Mouse (Mus musculus): ENCODE results near the gene Ifng. TPM values are rescaled to one million over a fixed set of nuclear protein-coding genes. Genes with fewer than 3 reads are reported as not detected.

Gene Ifng
- polyA plus RNA-seq, 1 experiment from 2014 or later: not detected

- no peaks in the 10 kb centered on the region for H3K27me3 ChIP-seq (ENCODE audit: control insufficient read depth, insufficient read depth, low read length)
- H3K9ac ChIP-seq (ENCODE audit: low read depth, low read length): no peak overlapping the region
- H3K4me2 ChIP-seq (replicated peaks; ENCODE audit: low read depth, low read length): no peak overlapping the region
- no peaks in the 10 kb centered on the region for H3K4me1 ChIP-seq (replicated peaks; ENCODE audit: control insufficient read depth, insufficient read depth, low read length)
- DNase-seq (ENCODE audit: low spot score) (no peak), ATAC-seq (ENCODE audit: low FRiP score) (no peak)
- no peaks in the 10 kb centered on the region for H3K9me3 ChIP-seq (ENCODE audit: control insufficient read depth, low read length)
- WGBS: 88% methylated on average over 6 of the region's 6 CpGs
- no peak overlapping the region for H3K27ac ChIP-seq (ENCODE audit: low read depth, low read length)
- H3K4me3 ChIP-seq (ENCODE audit: low read depth, low read length): no peak overlapping the region
- no peaks in the 10 kb centered on the region for H3K36me3 ChIP-seq (ENCODE audit: control insufficient read depth, insufficient read depth, low read length)
These were observed 2.2 kb downstream of the Ifng start for GRCm38 (mm10) chr10:118442999-118443398.

GRCm38 (mm10) chr10:118445021-118445420 lies 4.2 kb downstream of the Ifng start:
- no peaks in the 10 kb centered on the region for H3K4me1 ChIP-seq (replicated peaks; ENCODE audit: control insufficient read depth, insufficient read depth, low read length)
- no peak overlapping the region for H3K27ac ChIP-seq (ENCODE audit: low read depth, low read length)
- no peaks in the 10 kb centered on the region for H3K27me3 ChIP-seq (ENCODE audit: control insufficient read depth, insufficient read depth, low read length)
- DNase-seq (ENCODE audit: low spot score): no peak
- no peaks in the 10 kb centered on the region for H3K9me3 ChIP-seq (ENCODE audit: control insufficient read depth, low read length)
- no peak overlapping the region for H3K9ac ChIP-seq (ENCODE audit: low read depth, low read length)
- no peak overlapping the region for H3K4me3 ChIP-seq (ENCODE audit: low read depth, low read length)
- no peaks in the 10 kb centered on the region for H3K36me3 ChIP-seq (ENCODE audit: control insufficient read depth, insufficient read depth, low read length)
- no peak overlapping the region for H3K4me2 ChIP-seq (replicated peaks; ENCODE audit: low read depth, low read length)
- ATAC-seq (ENCODE audit: low FRiP score): no peak
- WGBS: 94% methylated on average over 6 of the region's 6 CpGs

- H3K27me3 ChIP-seq (ENCODE audit: control insufficient read depth, insufficient read depth, low read length): no peaks in the 10 kb centered on the region
- no peaks in the 10 kb centered on the region for H3K9me3 ChIP-seq (ENCODE audit: control insufficient read depth, low read length)
- H3K36me3 ChIP-seq (ENCODE audit: control insufficient read depth, insufficient read depth, low read length): no peaks in the 10 kb centered on the region
- H3K4me2 ChIP-seq (replicated peaks; ENCODE audit: low read depth, low read length): no peak overlapping the region
- no peaks in the 10 kb centered on the region for H3K4me1 ChIP-seq (replicated peaks; ENCODE audit: control insufficient read depth, insufficient read depth, low read length)
- ATAC-seq (ENCODE audit: low FRiP score) (no peak), DNase-seq (ENCODE audit: low spot score) (no peak)
- no peak overlapping the region for H3K27ac ChIP-seq (ENCODE audit: low read depth, low read length)
- 83% methylated on average over 8 of the region's 8 CpGs for WGBS
- no peak overlapping the region for H3K9ac ChIP-seq (ENCODE audit: low read depth, low read length)
- no peak overlapping the region for H3K4me3 ChIP-seq (ENCODE audit: low read depth, low read length)
These were observed 4.7 kb downstream of the Ifng start for GRCm38 (mm10) chr10:118445502-118445901.

- H3K4me1 ChIP-seq (replicated peaks; ENCODE audit: control insufficient read depth, insufficient read depth, low read length): no peaks in the 10 kb centered on the region
- DNase-seq (ENCODE audit: low spot score): no peak
- no peak overlapping the region for H3K27ac ChIP-seq (ENCODE audit: low read depth, low read length)
- 83% methylated on average over 14 of the region's 14 CpGs for WGBS
- ATAC-seq (ENCODE audit: low FRiP score): no peak
- no peaks in the 10 kb centered on the region for H3K9me3 ChIP-seq (ENCODE audit: control insufficient read depth, low read length)
- H3K4me2 ChIP-seq (replicated peaks; ENCODE audit: low read depth, low read length): no peak overlapping the region
- no peak overlapping the region for H3K4me3 ChIP-seq (ENCODE audit: low read depth, low read length)
- H3K9ac ChIP-seq (ENCODE audit: low read depth, low read length): no peak overlapping the region
- no peaks in the 10 kb centered on the region for H3K36me3 ChIP-seq (ENCODE audit: control insufficient read depth, insufficient read depth, low read length)
- no peaks in the 10 kb centered on the region for H3K27me3 ChIP-seq (ENCODE audit: control insufficient read depth, insufficient read depth, low read length)
These were observed 5.1 kb downstream of the Ifng start for GRCm38 (mm10) chr10:118445978-118446377.

GRCm38 (mm10) chr10:118451747-118452146 lies 10.9 kb downstream of the Ifng start:
- Histone ChIP-seq H3K27ac (ENCODE audit: low read depth, low read length) (no peak overlapping the region), H3K27me3 (ENCODE audit: control insufficient read depth, insufficient read depth, low read length) (no peaks in the 10 kb centered on the region), H3K4me2 (replicated peaks; ENCODE audit: low read depth, low read length) (no peak overlapping the region), H3K36me3 (ENCODE audit: control insufficient read depth, insufficient read depth, low read length) (no peaks in the 10 kb centered on the region), H3K4me3 (ENCODE audit: low read depth, low read length) (no peak overlapping the region), H3K9ac (ENCODE audit: low read depth, low read length) (no peak overlapping the region), H3K9me3 (ENCODE audit: control insufficient read depth, low read length) (no peaks in the 10 kb centered on the region), H3K4me1 (replicated peaks; ENCODE audit: control insufficient read depth, insufficient read depth, low read length) (no peaks in the 10 kb centered on the region)
- ATAC-seq (ENCODE audit: low FRiP score) (no peak), DNase-seq (ENCODE audit: low spot score) (no peak)
- 85% methylated on average over 2 of the region's 2 CpGs for WGBS

- Histone ChIP-seq H3K9me3 (ENCODE audit: control insufficient read depth, low read length) (no peaks in the 10 kb centered on the region), H3K9ac (ENCODE audit: low read depth, low read length) (no peak overlapping the region), H3K4me2 (replicated peaks; ENCODE audit: low read depth, low read length) (no peak overlapping the region), H3K36me3 (ENCODE audit: control insufficient read depth, insufficient read depth, low read length) (no peaks in the 10 kb centered on the region), H3K4me3 (ENCODE audit: low read depth, low read length) (no peak overlapping the region), H3K4me1 (replicated peaks; ENCODE audit: control insufficient read depth, insufficient read depth, low read length) (no peaks in the 10 kb centered on the region), H3K27ac (ENCODE audit: low read depth, low read length) (no peak overlapping the region), H3K27me3 (ENCODE audit: control insufficient read depth, insufficient read depth, low read length) (no peaks in the 10 kb centered on the region)
- ATAC-seq (ENCODE audit: low FRiP score) (no peak), DNase-seq (ENCODE audit: low spot score) (no peak)
- WGBS: 89% methylated on average over 4 of the region's 4 CpGs
These were observed 17.9 kb downstream of the Ifng start for GRCm38 (mm10) chr10:118458729-118459128.

GRCm38 (mm10) chr10:118461126-118461767 lies 20.4 kb downstream of the Ifng start:
- H3K4me2 ChIP-seq (replicated peaks; ENCODE audit: low read depth, low read length): no peak overlapping the region
- H3K9me3 ChIP-seq (ENCODE audit: control insufficient read depth, low read length): no peaks in the 10 kb centered on the region
- H3K27ac ChIP-seq (ENCODE audit: low read depth, low read length): no peak overlapping the region
- H3K4me3 ChIP-seq (ENCODE audit: low read depth, low read length): no peak overlapping the region
- 61% methylated on average over 6 of the region's 6 CpGs for WGBS
- H3K4me1 ChIP-seq (replicated peaks; ENCODE audit: control insufficient read depth, insufficient read depth, low read length): no peaks in the 10 kb centered on the region
- H3K9ac ChIP-seq (ENCODE audit: low read depth, low read length): no peak overlapping the region
- no peak for ATAC-seq (ENCODE audit: low FRiP score)
- no peaks in the 10 kb centered on the region for H3K27me3 ChIP-seq (ENCODE audit: control insufficient read depth, insufficient read depth, low read length)
- no peak for DNase-seq (ENCODE audit: low spot score)
- H3K36me3 ChIP-seq (ENCODE audit: control insufficient read depth, insufficient read depth, low read length): no peaks in the 10 kb centered on the region

GRCm38 (mm10) chr10:118466481-118466880 lies 25.6 kb downstream of the Ifng start:
- Histone ChIP-seq H3K4me2 (replicated peaks; ENCODE audit: low read depth, low read length) (no peak overlapping the region), H3K36me3 (ENCODE audit: control insufficient read depth, insufficient read depth, low read length) (no peaks in the 10 kb centered on the region), H3K9me3 (ENCODE audit: control insufficient read depth, low read length) (no peaks in the 10 kb centered on the region), H3K9ac (ENCODE audit: low read depth, low read length) (no peak overlapping the region), H3K4me1 (replicated peaks; ENCODE audit: control insufficient read depth, insufficient read depth, low read length) (no peaks in the 10 kb centered on the region), H3K4me3 (ENCODE audit: low read depth, low read length) (no peak overlapping the region), H3K27me3 (ENCODE audit: control insufficient read depth, insufficient read depth, low read length) (no peaks in the 10 kb centered on the region), H3K27ac (ENCODE audit: low read depth, low read length) (no peak overlapping the region)
- ATAC-seq (ENCODE audit: low FRiP score): no peak
- no peak for DNase-seq (ENCODE audit: low spot score)
- 75% methylated on average over 6 of the region's 6 CpGs for WGBS

GRCm38 (mm10) chr10:118469047-118469446 lies 28.2 kb downstream of the Ifng start:
- Histone ChIP-seq H3K4me2 (replicated peaks; ENCODE audit: low read depth, low read length) (no peak overlapping the region), H3K9ac (ENCODE audit: low read depth, low read length) (no peak overlapping the region), H3K27ac (ENCODE audit: low read depth, low read length) (no peak overlapping the region), H3K4me1 (replicated peaks; ENCODE audit: control insufficient read depth, insufficient read depth, low read length) (no peaks in the 10 kb centered on the region), H3K36me3 (ENCODE audit: control insufficient read depth, insufficient read depth, low read length) (no peaks in the 10 kb centered on the region), H3K27me3 (ENCODE audit: control insufficient read depth, insufficient read depth, low read length) (no peaks in the 10 kb centered on the region), H3K4me3 (ENCODE audit: low read depth, low read length) (no peak overlapping the region), H3K9me3 (ENCODE audit: control insufficient read depth, low read length) (no peaks in the 10 kb centered on the region)
- no peak for ATAC-seq (ENCODE audit: low FRiP score)
- no peak for DNase-seq (ENCODE audit: low spot score)
- 89% methylated on average over 3 of the region's 3 CpGs for WGBS

Data from hindbrain, embryonic 11.5 days (tissue).